Mouse (Mus musculus) testis, postnatal 14 days (tissue): ENCODE measurements around the gene Ap1b1.
"Not testable (repeated sequence)": the region's sequence is repeated elsewhere in the genome, so short reads cannot be mapped to it uniquely, and the experiment has no call there.

ENCODE experiments used
- DNase-seq: peaks from one replicate; pipeline ENCODE4 v3.0.0; 2021; ENCODE audit warnings: low spot score

The Ap1b1 gene

DNA sequence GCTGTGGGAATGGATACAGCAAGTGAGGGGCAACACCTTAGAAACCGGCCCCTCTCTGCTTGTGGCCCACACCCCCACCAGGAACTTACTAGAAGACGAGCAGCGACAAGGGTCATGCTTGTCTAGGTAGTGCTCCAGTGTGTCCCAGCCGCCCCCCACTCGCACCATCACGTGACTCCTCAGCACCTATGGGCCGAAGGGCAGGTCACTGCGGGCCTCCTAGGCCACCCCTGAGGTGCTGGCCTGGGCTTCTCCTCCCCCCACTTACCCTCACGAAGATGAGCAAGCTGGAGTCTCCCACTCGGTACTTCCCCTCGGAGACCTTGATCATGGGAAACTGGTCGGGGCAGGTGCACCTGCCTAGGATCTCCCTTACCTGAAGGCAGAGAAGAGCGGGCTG, 75.7 kb downstream of the Ap1b1 start:
- peak; percentile 58 for DNase-seq

- DNase-seq, result peak; percentile 88
These were observed 76.4 kb downstream of the Ap1b1 start for GRCm38 (mm10) chr11:5062860-5063505.

- DNase-seq, result peak; percentile 52
These were observed 77.1 kb downstream of the Ap1b1 start for GRCm38 (mm10) chr11:5063561-5064281.

DNA sequence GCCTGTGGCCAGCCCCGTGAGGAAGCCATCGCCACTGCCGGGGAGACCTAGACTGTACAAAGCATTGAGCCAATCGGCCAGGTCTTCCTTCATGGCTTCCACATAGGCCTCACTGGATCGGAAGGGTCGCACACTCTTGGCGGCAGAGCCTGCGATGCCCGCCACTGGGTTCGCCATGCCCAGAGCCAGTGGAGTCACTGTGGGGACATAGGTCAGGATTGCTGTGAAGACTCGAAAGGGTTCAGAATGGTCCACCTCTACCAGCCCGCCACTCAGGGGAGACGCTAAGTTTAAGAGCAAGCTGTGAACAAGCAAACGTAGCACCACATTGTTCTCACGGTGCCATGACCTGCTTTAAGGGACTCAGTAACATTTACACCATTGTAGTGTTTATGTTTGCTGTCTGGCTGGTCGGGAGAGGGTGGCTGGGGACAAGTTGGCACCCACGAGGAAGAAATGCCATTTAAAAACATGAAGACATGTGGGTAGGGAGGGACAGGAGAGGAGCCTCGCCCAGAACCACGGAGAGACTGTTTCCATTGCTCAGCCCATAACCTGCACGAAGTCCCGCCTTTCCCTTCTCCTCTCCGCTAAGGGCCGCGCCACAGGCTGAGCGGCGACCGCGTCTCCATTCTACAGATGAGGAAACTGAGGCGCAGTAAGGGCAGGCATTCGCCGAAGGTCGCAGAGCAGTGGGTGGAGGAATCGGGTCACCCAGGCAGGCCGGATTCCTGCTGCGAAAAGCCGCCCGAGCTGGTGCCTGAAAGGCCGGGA, 77.8 kb downstream of the Ap1b1 start:
- DNase-seq, result no peak

DNA sequence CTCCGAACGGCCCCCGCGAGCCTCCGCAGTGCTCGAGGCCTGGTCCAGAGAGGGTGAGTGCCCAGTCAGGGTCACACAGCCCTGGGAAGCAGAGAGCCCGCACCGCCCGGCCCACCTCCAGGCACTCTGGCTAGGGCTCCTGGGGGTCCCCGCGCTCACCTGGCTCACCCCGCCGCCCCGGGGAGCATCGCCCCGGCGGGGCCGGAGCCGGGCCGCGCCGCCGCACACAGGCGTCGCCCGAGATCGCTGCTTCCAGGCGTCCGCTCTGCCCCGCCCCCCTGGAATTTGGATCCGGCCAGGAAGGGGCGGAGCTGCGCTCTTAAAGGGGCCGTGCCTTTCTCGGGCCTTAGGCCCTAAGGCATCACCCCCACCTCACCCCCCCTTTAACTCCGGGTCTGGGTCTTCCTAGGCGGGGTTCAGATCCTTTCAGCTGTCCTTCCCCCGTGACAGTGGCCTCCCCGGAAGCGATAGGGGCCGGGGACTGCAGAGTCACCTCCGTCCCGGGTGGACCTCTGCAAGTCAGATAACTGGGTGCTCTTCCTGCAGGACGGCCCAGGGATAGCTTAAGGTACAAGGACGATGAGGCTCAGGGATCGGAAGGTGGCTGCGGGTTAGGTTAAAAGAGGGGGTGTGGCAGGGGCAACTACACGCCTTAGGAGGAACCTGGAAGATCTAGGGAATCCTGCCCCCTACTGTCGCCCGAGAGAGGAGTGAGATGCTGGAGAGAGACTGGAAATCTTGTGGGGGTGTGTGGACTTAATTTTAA, 78.6 kb downstream of the Ap1b1 start, which contains the start of gene Gas2l1:
Gene Gas2l1 (minus strand): TSS at position 272 of the 766 bp plus-strand sequence.
- DNase-seq, result peak; percentile 89

DNA sequence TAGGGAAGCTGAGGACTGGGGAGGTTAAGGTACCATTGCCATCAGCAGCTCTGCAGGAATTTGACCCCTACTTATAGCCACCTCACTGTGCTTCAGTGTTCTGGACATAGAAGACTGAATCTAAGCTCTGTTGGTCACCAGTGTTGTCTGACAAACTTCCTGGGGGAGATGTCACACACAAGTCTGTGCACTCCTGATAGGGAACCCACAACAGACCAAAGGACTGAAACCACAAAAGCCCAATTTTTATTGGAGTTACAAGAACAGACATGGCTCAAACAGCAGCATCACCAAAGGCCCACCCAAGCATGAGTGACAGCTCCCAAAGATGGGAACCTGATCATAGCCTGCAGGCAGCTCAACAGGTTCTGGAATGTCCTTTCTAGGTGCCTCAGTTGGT, 80.4 kb downstream of the Ap1b1 start:
- no peak for DNase-seq

DNA sequence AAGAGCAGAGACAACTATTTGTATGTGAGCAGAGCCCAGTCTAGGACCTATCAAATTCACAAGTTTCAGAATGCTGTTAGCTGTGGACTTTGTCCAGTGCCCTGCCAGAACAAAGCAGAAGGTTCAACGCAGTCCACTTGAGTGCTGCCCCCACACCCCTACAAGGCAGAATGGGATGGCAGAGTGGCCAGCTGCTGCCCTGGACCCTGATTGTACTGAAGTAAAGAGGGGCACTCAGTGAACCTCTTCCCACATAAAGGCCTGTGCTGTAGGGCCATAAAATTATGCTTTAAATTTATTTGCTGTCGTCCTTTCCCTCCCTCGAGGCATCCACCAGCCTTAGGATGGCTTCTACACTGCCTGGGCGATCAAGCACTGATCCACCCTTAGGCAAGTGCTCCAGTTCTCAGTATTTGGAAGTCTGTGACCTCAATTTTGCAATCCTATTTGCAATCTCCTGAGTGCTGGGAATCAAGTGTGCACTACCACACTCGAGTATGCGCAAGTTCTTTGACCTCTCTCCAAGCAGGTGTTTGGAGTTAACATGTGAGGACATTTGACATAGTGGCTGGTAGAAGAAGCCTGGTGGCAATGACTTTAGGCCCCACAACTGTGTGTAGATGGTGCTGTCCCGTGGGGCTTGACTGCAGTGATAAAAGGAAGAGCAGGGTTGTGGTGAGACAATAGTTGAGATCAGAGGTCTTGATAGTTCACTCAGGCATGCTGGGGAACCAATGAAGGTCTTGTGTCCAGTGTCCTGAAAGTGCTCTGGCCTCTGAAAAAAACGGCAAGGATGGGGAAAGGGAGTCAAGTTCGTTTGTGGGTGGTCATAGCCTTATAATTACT, 81.7 kb downstream of the Ap1b1 start:
- no peak for DNase-seq

GRCm38 (mm10) chr11:5074882-5075281, 88.3 kb downstream of the Ap1b1 start:
- DNase-seq, result no peak

GRCm38 (mm10) chr11:5075760-5076159, 89.1 kb downstream of the Ap1b1 start:
- DNase-seq, result no peak

GRCm38 (mm10) chr11:5076843-5077242, 90.2 kb downstream of the Ap1b1 start:
- not testable (repeated sequence) for DNase-seq

GRCm38 (mm10) chr11:5089147-5089546, 102.5 kb downstream of the Ap1b1 start:
- no peak for DNase-seq

- DNase-seq, result no peak
These were observed 105.1 kb downstream of the Ap1b1 start for GRCm38 (mm10) chr11:5091706-5092105.
